Mouse (Mus musculus) cerebellum, adult 11-12 months (tissue): ENCODE data around the gene Nyx.
"Not testable (repeated sequence)": the region's sequence is repeated elsewhere in the genome, so short reads cannot be mapped to it uniquely, and the experiment has no call there.

Experiments
- DNase-seq: peaks from one replicate; pipeline ENCODE4 v3.0.0; 2022

Nyx gene

DNA sequence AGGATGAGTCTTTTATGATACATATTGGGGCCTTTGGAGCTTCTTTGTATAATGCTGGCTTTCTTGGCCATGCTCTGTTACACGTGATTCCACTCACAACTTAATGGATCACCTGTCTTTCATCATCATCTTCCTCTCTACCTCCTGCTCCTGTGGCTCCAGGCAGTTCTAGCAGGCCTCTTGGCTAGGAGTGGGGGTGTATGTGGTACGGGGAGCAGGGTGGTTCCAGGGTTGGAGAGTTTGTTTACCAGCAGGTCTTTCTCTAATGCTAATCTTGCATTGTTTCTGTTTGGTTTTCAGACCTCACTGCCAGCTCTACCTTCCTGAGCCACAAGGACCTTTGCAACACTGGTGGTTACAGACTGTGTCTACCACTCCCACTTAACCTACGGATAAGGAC, at the start of gene Nyx:
Nyx (plus strand) TSS at position 301 of the 400 bp plus-strand sequence.
- DNase-seq: no peak

GRCm38 (mm10) chrX:13422047-13422446, 43.9 kb upstream of the Nyx start:
- DNase-seq: no peak

GRCm38 (mm10) chrX:13431421-13431820, 34.5 kb upstream of the Nyx start:
- DNase-seq: no peak

DNA sequence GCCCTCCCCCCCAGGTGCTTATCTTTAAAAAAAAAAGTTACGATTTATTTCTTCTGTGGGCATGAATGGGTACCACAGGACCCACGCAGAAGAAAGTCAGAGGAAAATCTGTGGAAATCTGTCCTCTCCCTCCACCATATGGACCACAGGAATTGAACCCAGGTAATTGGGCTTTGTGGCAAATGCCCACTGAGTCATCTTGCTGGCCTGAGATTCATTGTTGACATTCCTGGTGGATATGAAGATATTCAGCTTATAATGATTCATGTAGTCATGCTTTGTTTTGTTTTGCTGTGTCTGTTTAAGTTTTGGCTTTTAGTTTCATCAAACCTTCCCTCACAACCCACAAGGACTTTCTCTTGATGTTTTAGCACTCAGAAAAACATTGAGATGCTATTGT, 29.9 kb upstream of the Nyx start:
- not testable (repeated sequence) for DNase-seq

GRCm38 (mm10) chrX:13456544-13456943, 9.4 kb upstream of the Nyx start:
- not testable (repeated sequence) for DNase-seq

DNA sequence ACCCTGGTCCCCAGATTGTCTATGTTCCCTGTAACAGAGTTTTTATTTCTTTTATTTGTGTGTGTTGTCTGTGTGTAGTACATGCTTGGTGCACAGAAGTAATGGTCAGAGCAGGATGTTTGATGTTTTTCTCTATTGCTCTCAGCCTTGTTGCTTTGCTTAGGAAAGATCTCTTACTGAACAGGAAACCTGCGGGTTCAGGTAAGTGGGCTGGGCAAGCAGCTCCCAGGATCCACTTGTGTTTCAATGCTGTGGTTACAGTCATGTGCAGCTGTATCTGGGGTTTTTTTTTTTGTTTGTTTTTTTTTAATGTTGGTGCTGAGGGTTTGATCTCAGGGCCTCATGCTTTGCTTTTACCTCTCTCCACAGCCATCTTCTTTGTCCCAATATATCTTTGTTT, 7.1 kb upstream of the Nyx start:
- DNase-seq: no peak

DNA sequence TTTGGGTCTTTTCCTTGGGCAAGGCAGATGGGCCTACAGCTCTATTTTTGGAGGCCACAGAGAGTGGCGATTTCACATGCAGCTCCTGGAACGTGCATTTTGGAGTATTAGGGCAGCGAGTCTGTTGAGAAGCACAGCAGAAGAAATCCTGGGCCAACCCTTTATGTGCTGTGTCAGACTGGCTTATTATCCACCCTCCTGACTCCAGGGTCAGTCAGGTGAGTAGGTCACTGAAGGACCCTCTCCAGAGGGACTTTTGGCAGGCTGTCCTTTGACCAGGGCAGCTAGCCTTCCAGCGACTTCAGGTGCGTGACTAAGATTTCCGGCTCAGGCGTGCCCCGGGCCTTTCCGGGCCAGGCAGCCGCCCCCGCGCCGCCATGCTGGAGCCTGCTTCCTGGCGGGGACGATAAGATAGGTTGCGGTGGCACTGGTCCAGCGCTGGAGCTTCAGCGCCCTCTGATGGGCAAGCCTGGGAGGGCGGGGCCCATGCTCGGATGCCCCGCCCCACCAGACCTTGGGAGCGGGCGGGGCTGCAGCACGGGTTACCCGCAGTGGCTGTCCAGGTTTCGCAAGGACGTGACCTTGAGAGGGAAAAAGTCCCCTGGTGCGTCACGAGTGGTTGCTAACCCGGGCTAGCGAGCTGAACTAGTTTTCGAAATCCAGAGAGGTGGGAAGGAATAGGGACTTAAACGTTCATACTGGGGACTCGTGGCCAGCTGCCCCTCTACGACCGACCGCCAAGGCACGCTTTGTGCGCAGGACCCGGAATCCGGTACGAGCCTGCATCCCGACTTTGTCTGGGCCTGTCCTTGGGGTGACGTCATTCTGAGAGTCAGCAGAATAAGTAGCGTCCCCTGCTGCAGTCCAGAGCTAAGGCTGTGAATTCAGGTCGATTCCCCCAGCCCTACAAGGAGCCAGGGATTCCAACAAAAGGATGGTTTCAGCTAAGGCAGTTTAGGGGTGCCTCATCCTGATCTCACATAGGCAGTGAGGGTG, 4.3 kb upstream of the Nyx start:
- peak; percentile 91 for DNase-seq

DNA sequence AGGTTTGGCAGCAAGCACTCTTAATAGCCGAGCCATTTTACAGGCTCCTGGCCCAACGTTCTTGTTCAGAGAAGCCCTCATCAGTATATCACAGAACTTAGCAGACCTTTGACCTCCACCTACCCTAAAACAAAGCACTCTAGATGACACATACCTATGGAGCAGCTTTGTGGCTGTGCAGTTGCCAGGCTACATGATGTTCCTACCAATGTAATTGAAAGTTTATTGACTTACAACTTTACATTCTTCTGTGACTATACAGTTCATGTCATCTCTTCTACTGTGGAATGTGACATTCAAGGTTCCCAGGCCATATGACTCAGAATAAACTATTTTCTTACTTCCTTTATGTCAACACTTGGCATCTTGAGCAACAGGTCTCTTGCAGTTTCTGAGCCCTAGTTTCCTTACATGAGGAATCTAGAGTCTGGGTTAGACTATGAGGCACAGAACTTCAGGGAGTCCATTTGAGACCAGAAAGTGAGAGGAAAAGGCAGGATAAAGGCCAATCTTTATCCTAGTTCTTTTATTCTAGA, 2.9 kb upstream of the Nyx start:
- no peak for DNase-seq

DNA sequence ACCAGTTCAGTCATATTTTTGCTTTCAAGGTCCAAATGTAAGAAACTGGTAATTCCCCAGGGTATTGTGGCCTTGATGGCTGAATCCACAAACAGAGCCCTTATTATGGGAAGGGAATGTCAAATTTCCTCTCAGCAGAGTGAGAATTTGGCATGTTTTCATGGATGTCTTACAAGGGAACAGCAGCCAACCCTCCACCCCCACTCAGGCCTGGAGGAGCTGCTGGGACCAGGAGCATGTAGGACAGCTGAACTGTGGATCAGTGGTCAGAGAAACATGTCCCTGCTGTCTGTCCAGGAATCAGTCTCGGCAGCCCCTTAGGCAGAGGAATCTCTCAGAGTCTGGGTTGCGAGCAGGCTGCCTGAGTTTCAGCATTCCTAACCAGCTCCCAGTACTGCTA, 771 bp downstream of the Nyx start:
- DNase-seq: peak; percentile 61

DNA sequence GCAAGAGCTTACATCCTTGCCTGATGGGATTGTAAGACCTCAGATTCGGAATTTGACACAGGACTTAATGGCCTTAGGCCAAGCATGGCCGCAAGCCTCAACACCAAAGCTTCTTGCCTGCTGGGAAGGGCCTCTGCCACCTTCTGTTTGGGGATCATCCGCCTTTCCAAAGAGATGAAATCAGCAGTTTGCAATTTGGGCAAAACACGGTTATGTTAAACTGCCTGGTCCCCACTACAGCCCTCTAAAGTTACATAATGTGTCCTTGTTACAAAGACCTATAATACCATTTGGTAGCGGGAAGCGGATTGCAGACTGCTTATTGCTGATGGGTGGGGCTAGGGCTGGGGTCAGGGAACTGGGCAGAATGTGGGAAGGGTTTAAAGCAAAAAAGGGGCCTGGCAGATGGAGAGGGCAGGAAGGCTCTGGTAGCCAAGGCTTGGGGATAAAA, 1.2 kb downstream of the Nyx start:
- peak; percentile 60 for DNase-seq

DNA sequence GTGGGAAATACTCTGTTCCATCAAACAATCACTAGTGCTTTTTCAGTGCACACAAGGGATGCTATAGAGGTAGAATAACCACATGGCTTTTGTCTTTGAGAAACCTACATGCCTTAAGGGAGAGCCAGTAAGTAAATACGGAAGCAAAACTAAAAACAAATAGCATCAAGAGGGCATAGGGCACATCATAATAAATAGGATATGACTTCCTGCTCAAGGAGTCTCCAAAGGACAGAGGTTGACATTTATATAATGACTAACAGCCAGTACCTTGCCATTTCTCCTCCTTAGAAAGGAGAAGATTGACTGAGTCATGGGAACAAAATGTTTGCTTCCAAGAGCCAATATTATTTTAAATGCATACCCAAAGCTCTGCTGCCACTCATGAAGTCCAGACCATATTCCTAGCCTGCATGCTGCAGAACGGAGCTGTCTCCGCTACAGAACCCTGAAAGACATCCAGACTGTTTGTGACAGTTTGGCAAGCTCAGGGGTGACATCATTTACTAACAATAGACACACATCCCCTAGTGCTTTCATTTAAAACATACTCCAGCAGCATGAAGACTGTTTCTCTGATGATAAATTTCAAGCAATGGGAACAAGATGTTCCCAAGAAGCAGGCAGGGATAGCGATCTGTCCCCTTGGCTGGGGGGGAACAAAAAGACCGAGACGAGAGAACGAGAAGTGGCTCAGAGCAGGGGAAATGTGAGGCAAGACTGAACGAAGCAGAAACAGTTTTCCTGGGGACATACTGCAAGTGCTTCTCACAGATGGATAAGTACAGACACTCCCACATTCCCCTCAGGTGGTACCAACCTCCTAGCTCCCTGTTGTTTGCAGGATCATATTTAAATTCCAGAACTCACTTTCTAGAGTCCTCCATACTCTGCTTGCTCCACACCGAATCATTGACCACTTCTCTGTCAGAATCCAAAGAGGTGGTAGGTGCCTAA, 3.5 kb downstream of the Nyx start:
- DNase-seq: peak; percentile 79

DNA sequence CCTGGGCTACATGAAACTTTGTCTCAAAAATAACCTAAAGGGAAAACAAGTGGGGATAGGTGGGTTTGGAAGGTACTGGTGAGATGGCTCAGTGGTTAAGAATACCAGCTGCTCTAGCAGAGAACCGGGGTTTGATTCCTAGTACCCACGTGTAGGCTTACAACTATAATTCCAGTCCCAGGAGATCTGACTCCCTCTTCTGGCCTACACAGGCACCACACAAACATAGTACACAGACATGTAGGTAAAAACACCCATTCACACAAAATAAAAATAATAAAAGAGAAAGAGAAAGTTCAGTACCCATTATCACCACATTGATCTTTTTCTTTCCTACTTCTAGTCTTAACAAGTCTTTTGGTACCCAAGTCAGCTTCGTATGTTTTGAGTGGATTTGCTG, 6.0 kb downstream of the Nyx start:
- no peak for DNase-seq

GRCm38 (mm10) chrX:13472751-13473225, 6.9 kb downstream of the Nyx start:
- no peak for DNase-seq

DNA sequence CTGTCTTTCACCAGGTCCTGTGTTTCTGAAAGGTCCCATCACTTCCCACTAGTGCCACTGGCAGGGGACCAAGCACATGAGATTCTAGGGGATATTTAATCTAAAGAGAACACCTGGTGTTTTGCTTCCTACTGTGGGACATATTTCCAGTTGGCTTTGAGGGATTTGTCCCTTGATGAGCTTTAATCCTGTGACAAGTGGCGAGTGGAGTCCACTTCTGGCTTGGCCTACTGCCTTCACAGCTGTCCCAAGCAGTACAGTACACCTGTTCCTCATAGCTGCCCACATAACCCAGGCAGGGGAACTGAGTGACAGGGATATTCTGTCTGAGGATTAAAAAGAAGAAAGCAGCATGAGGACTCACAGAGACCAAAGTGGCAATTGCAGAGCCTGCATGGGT, 9.5 kb downstream of the Nyx start:
- DNase-seq: no peak

GRCm38 (mm10) chrX:13477596-13477995, 11.7 kb downstream of the Nyx start:
- DNase-seq: no peak

- no peak for DNase-seq
Observed at GRCm38 (mm10) chrX:13478298-13478697, 12.4 kb downstream of the Nyx start.

DNA sequence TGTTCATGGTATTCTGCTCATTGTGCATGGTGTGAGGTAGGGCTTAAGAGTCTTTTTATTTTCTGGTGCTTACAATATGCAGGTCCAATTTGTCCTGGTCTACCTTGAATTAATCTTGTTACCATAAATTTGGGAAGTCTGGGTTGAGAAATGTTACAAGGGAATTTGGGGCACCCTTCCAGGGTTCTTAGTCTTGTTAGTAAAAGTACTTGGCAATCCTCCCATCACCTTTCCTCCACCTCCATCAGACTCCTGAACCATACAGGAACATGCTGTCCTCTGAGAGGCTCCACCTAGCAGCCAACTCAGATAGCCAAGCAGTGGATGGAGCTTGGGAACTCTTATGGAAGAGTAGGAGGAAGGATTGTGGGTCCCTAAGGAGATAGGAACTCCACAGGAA, 13.7 kb downstream of the Nyx start:
- DNase-seq: no peak

DNA sequence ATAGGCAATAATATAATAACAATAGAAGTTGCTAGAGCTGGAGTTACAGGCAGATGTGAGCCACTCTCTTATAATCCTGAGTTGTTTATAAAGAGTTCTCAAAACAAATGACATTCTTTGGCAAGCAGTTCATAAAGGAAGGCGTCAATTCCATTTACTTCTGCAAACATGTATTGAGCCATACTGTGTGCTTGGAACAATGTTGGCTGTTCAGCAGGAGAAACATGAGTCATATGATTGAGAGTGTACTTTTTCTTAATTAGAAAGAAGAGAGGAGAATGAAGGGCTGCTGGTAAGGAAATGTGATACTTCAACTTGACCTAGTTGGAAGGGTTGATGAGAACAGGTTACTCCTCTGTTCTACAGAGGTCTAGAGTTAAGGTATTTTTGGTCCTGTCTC, 16.7 kb downstream of the Nyx start:
- no peak for DNase-seq

GRCm38 (mm10) chrX:13484447-13484846, 18.5 kb downstream of the Nyx start:
- no peak for DNase-seq

DNA sequence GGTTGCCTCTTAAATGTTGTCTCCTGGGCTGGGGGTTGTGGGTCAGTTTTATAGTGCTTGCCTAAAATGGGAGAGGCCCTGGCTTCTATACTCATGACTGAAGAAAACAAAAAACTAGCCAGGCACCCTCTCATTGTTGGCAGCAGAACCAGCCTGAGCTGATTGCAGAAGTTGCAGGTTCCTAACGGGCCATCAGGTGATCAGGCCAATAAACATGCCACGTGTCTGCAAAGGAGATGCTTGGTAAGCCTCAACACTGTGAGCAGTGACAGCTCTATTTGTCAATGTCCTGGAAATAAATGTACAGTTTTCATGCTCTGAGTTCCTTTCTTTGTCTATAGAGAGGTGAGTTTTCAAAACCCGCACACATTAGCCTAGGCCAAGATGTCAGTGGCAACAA, 23.1 kb downstream of the Nyx start:
- no peak for DNase-seq

DNA sequence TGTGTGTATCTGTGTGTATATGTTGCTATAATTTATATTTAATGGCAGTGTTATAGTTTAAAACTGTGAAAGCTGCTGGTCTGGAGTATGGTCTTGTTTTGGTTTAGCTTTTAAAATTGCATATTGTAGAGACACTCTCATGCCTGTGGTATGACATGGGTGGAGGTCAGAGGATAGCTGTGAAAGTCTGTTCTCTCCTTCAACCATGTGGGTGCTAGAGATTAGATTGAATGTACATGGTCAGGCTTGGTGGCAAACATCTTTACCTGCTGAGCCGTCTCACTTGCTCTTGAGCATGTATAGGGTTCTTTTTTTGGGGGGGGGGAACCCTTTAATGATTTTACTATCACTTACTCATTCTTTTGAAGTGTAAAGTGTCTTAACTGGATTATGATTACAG, 23.9 kb downstream of the Nyx start:
- DNase-seq: no peak

DNA sequence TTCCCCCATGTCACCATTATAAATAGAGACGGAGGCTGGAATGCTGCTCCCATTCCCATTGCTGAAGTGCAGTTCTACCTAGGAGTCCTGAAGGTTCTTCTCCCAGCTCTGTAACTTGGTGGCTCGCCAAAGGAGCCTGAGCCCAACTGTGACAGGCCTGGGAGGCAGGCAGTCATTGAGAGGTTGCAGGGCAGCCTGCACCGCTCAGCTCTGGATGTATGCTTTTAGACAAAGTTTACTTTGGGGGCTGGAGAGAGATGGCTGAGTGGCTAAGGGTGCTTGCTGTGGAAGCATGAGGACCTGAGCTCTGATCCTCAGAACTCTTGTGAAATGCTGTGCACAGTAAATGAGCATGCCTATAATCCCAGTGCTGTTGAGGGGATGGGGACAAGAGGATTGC, 25.0 kb downstream of the Nyx start:
- no peak for DNase-seq

GRCm38 (mm10) chrX:13492922-13493321, 27.0 kb downstream of the Nyx start:
- no peak for DNase-seq
